Mouse (Mus musculus) megakaryocyte, embryonic 14.5 days (primary cell): ENCODE results near the gene B4galt5. TPM values are rescaled to one million over a fixed set of nuclear protein-coding genes. Genes with fewer than 3 reads are reported as not detected.

Experiments used
- H3K27me3 ChIP-seq: replicated peaks from 2 replicates; pipeline ENCODE3; 2012; ENCODE audit warnings: inconsistent platforms
- H3K36me3 ChIP-seq: replicated peaks from 2 replicates; pipeline ENCODE3; 2012; ENCODE audit warnings: low read length, inconsistent platforms, mixed read lengths
- H3K4me1 ChIP-seq: 2 replicates; pipeline ENCODE4 v1.6.1; 2012; ENCODE audit warnings: inconsistent platforms
- H3K4me3 ChIP-seq: replicated peaks from 2 replicates; pipeline ENCODE3; 2012; ENCODE audit warnings: moderate library complexity, mild to moderate bottlenecking, inconsistent platforms
- H3K9me3 ChIP-seq: 2 replicates; pipeline ENCODE4 v1.6.1; 2012; ENCODE audit warnings: inconsistent platforms
- FLI1 ChIP-seq: IDR thresholded peaks from 2 replicates; pipeline ENCODE4 v1.6.1; 2012; ENCODE audit warnings: low read length, inconsistent platforms, mixed read lengths
- GATA1 ChIP-seq: IDR thresholded peaks from 3 replicates; pipeline ENCODE4 v1.6.1; 2012; ENCODE audit warnings: mixed read lengths, low read length, inconsistent platforms, borderline replicate concordance
- polyA plus RNA-seq: library from polyadenylated mRNA; stranded (reverse); fragments of >175 nt; gene quantifications from 2 replicates; pipeline ENCODE4 v1.2.3, GENCODE M21; 2012; ENCODE audit warnings: low replicate concordance; ENCODE audit not compliant: insufficient read depth

B4galt5 gene
- polyA plus RNA-seq, 1 experiment: 3.7 TPM

- H3K4me3 ChIP-seq: no peak overlapping the region
- H3K27me3 ChIP-seq: peaks cover 32% of the 10 kb centered on the region
- no peaks in the 10 kb centered on the region for H3K9me3 ChIP-seq
- no peaks in the 10 kb centered on the region for H3K36me3 ChIP-seq
- peaks cover 35% of the 10 kb centered on the region for H3K4me1 ChIP-seq
- no peak for TF ChIP-seq GATA1
- no peak for TF ChIP-seq FLI1
Observed at GRCm38 (mm10) chr2:167292854-167293253, 56.1 kb downstream of the B4galt5 start.

DNA sequence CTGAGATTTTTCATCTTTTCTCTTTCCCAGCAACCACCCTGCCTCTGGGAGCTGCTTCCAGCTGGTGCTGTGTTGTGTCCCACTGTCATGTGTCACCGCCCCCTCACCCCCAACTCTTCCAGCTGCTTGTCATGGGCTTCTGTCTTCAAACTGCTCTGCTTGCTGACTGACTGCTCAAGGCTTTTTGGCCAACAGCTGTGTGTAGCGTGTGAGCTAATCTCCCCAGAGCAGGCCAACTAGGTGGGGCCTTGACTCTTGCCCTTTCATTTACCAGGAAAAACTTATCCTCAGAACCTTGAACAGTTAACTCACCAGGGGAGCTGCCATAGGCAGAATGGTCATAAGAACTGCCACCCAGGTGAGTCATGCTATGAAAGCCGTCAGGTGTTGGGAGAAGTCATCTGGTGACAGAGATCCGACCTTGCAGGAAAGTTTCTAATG is 56.8 kb downstream of the B4galt5 start:
- Histone ChIP-seq H3K4me1 (peaks cover 35% of the 10 kb centered on the region), H3K4me3 (no peak overlapping the region), H3K27me3 (peaks cover 31% of the 10 kb centered on the region), H3K36me3 (no peaks in the 10 kb centered on the region), H3K9me3 (no peaks in the 10 kb centered on the region)
- TF ChIP-seq FLI1 (no peak), GATA1 (no peak)

DNA sequence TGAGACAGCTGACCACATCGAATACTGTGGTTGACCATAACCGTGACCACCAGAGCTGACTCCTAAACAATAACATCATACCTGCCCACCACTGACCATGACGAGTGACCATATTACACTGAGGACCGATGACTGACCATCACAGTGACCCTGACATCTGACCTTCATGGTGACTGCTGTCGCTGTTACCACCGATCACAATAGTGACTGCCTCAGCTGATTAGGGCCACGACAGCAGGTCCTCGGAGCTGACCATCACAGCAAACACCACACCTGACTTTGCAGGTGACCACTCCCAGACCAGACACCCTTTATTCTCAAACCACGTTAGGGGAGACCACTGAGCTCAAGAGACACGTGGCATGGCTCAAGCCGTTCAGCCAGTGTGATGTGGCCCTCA is 57.3 kb downstream of the B4galt5 start:
- no peaks in the 10 kb centered on the region for H3K36me3 ChIP-seq
- TF ChIP-seq GATA1 (no peak), FLI1 (no peak)

DNA sequence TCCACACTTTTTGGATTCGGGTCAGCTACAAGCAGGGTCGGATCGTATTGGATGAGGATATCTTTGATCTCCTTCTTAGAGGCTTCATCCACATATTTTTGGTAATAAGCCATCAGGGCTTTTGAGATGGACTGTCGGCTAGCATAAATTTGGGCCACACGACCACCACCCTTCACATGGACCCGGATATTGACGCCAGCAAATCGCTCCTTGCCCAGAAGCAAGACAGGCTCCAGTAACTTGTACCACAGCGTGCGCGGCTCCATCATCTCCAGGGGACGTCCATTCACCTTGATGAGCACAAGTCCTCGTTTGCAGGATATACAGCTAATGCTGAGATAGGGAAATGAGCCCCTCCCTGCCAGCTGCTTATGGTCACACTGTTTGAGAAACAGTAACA is 67.5 kb downstream of the B4galt5 start:
- H3K4me1 ChIP-seq: peaks cover 16% of the 10 kb centered on the region
- H3K27me3 ChIP-seq: peaks cover 35% of the 10 kb centered on the region
- TF ChIP-seq FLI1: no peak
- TF ChIP-seq GATA1: no peak
- H3K36me3 ChIP-seq: no peaks in the 10 kb centered on the region
- H3K9me3 ChIP-seq: no peaks in the 10 kb centered on the region
- no peak overlapping the region for H3K4me3 ChIP-seq

More for the DNA sequence above, 57.3 kb downstream of the B4galt5 start:
- H3K4me3 ChIP-seq: no peak overlapping the region
- peaks cover 35% of the 10 kb centered on the region for H3K4me1 ChIP-seq
- H3K9me3 ChIP-seq: no peaks in the 10 kb centered on the region
- H3K27me3 ChIP-seq: peaks cover 28% of the 10 kb centered on the region

- no peaks in the 10 kb centered on the region for H3K36me3 ChIP-seq
- TF ChIP-seq GATA1 (no peak), FLI1 (no peak)
- peaks cover 16% of the 10 kb centered on the region for H3K4me1 ChIP-seq
- H3K27me3 ChIP-seq: peaks cover 38% of the 10 kb centered on the region
- peak overlapping the region; percentile 44 for H3K4me3 ChIP-seq
- 0 out of 2 replicates have a peak, but pooled peaks cover under 1% of the 10 kb centered on the region for H3K9me3 ChIP-seq
Observed at GRCm38 (mm10) chr2:167280986-167281310, 68.0 kb downstream of the B4galt5 start.

DNA sequence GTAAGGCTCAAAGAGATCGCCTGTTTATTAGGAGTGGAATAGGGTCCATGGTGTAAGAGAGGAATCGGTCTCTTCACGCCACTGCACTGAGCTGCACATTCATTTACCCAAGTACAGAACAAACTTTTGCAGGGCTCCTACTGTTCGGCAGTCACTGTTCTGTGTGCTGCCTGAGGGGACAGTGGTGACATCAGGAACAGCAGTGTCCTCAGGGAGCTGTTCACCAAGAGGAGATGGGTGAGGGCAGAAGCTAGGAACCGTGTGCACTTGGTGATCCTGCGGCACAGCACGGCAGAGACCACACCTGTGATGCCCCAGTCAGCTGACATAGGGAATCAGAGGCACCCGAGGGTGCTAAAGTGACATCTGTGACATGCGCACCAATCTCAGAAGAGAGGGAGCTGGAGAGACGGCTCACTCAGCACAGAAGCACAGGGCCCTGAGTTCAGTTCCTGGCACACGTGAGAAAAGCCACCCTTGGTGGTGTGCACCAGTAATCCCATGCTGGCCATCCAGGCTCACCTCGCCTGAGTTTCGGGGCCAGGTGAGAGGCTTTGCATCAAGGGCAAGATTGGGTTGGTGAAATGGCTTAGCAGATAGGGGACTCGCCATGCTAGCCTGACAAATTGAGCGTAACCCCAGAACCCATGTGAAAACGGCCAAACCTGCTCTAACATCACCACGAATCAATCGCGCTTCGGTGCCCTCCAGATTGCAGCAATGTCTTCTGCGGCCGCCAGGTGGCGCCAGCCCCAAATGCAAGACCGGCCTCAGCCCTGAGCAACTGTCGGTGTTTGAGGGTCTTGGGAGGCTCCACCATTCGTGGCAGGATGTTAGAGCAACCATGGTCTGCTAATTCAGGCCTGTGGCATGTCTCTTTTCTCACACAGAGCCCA is 68.6 kb downstream of the B4galt5 start:
- Histone ChIP-seq H3K9me3 (peaks cover 7% of the 10 kb centered on the region), H3K4me1 (peaks cover 16% of the 10 kb centered on the region), H3K4me3 (peak overlapping the region; percentile 44), H3K27me3 (peaks cover 43% of the 10 kb centered on the region), H3K36me3 (no peaks in the 10 kb centered on the region)
- TF ChIP-seq FLI1 (no peak), GATA1 (no peak)

- peaks cover 16% of the 10 kb centered on the region for H3K4me1 ChIP-seq
- no peak overlapping the region for H3K4me3 ChIP-seq
- TF ChIP-seq GATA1: no peak
- no peak for TF ChIP-seq FLI1
- H3K36me3 ChIP-seq: no peaks in the 10 kb centered on the region
- H3K27me3 ChIP-seq: peaks cover 53% of the 10 kb centered on the region
- peaks cover 11% of the 10 kb centered on the region for H3K9me3 ChIP-seq
Observed at GRCm38 (mm10) chr2:167278751-167279526, 70.0 kb downstream of the B4galt5 start.

- Histone ChIP-seq H3K27me3 (peaks cover 58% of the 10 kb centered on the region), H3K4me1 (peaks cover 23% of the 10 kb centered on the region), H3K36me3 (no peaks in the 10 kb centered on the region), H3K9me3 (peaks cover 11% of the 10 kb centered on the region), H3K4me3 (no peak overlapping the region)
- TF ChIP-seq FLI1 (no peak), GATA1 (no peak)
Observed at GRCm38 (mm10) chr2:167278011-167278410, 71.0 kb downstream of the B4galt5 start.

DNA sequence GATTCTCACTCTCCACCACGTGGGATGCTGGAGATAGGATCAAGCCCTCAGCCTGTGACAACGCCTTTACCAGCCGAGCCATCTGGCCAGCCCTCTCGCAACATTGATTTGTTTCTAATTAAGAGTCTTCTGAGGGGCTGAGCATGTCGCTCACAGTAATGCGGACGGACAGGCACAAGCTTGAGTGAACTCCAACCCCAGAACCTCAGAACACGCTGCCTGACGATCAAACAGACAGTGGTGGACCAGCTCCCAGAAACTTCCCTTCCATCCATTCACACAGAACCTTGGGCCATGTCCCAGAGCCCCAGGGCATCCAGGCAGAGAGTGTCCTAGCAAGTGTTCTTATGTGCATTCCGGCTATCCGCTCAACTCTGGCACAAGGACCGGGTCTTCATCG is 72.0 kb downstream of the B4galt5 start:
- H3K9me3 ChIP-seq: peaks cover 11% of the 10 kb centered on the region
- H3K4me1 ChIP-seq: peaks cover 31% of the 10 kb centered on the region
- peaks cover 58% of the 10 kb centered on the region for H3K27me3 ChIP-seq
- no peak overlapping the region for H3K4me3 ChIP-seq
- TF ChIP-seq GATA1 (no peak), FLI1 (no peak)
- no peaks in the 10 kb centered on the region for H3K36me3 ChIP-seq

DNA sequence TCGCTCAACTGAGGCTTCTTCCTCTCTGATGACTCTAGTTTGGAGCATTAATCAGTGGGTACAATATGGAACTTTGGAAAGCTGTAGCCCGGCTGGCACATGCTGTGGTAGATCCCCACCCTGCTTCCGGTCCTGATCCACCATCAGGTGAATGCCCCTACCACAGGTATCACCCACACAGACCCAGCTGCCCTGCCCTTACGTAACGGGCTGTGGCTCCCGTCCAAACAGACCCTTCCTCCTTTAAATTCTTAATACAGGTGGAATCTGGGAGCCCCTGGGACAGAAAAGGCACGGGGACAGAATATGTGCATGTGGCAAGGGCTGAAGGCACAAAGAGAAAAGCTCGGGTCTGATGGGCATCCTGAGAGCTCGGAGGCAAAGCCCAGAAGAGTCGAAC is 73.1 kb downstream of the B4galt5 start:
- Histone ChIP-seq H3K36me3 (no peaks in the 10 kb centered on the region), H3K9me3 (peaks cover 11% of the 10 kb centered on the region), H3K4me1 (peaks cover 29% of the 10 kb centered on the region), H3K27me3 (peaks cover 54% of the 10 kb centered on the region), H3K4me3 (no peak overlapping the region)
- TF ChIP-seq FLI1 (no peak), GATA1 (no peak)
